Mouse (Mus musculus): ENCODE measurements around the gene Rack1. TPM values are rescaled to one million over a fixed set of nuclear protein-coding genes. Genes with fewer than 3 reads are reported as not detected.

Gene Rack1
- polyA plus RNA-seq, 1 experiment from 2014 or later = 434 TPM

DNA sequence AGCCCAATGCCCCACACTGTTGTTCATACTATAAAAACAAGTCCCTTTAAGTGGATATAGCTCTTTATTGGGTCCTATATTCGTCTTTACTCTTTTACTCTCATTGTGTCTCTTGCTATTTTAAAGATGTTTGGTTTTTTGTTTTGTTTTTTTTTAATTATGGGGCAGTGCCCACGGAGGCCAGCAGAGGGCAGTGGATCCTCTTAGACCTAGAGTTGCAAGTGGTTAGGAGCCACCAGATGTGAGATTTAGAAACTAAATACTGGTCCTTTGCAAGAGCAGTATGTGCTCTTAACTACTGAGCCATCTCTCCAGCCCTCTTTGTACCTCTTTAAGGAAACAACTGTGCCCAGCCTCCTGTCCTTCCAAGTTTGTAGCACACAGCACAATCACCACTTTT lies 28.4 kb upstream of the Rack1 start:
- WGBS = 14% methylated on average over 2 of the region's 2 CpGs
- ATAC-seq = no peak

DNA sequence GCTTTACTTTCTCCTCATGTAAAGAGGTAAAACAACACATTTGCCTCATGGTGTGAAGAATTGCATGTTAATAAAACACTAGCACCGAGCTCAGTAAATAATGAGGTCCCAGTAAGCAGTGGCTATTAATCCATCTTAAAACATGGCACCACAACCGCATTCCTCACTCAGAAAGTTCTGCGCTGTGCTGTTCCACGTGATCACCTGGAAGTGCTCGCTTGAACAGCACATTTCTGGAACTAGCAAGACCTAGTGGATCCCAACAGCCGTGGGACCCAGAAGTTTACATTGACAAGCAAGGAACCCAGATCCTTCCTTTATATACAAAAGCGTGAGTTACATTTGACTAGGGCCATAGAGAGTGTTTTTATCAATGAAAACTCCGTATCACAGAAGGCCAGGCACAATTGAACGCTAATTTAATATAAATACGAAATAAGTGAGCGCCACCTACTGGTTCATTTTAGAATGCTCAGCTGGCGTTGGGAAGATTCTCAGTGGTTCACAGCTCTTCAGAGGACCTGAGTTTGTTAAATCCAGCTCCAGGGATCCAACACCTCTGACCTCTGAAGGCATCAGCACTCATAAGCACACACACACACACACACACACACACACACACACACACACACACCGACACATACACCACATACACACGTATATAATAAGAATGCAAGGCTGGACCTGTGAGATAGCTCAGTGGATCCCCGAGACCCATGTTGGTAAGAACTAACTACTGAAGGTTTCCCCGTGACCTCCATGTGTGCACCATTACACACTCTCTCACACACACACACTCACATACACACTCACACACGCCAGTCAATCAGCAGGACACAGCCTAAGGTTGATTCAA lies 25.5 kb upstream of the Rack1 start:
- ATAC-seq (no peak), DNase-seq (ENCODE audit: low spot score) (peak; percentile 68)
- TF ChIP-seq CTCF (IDR thresholded peaks at IDR 0.05) (peak; percentile 69), EP300 (IDR thresholded peaks at IDR 0.05) (0 out of 2 replicates have a peak, but pooled peaks have one; percentile 24)
- Histone ChIP-seq H3K4me1 (ENCODE audit: insufficient read depth, low read depth, low read length) (no peaks in the 10 kb centered on the region; the same call in 1 of the 2 replicates), H3K4me2 (replicated peaks; ENCODE audit: low read depth, low read length) (no peak overlapping the region), H3K36me3 (ENCODE audit: insufficient read depth, low read length) (no peaks in the 10 kb centered on the region), H3K27ac (ENCODE audit: low read length) (no peak overlapping the region), H3K4me3 (ENCODE audit: low read depth, low read length) (no peak overlapping the region), H3K27me3 (replicated peaks; ENCODE audit: insufficient read depth, low read length) (no peaks in the 10 kb centered on the region), H3K9ac (replicated peaks; ENCODE audit: low read depth) (no peak overlapping the region), H3K9me3 (ENCODE audit: low read length) (no peaks in the 10 kb centered on the region)
- 26% methylated on average over 17 of the region's 17 CpGs for WGBS

More for the DNA sequence above, 28.4 kb upstream of the Rack1 start:
- Histone ChIP-seq H3K4me3 (ENCODE audit: low read depth, low read length) (no peak overlapping the region), H3K27ac (ENCODE audit: low read length) (no peak overlapping the region), H3K9ac (replicated peaks; ENCODE audit: low read depth) (no peak overlapping the region), H3K27me3 (replicated peaks; ENCODE audit: insufficient read depth, low read length) (no peaks in the 10 kb centered on the region), H3K4me1 (ENCODE audit: insufficient read depth, low read depth, low read length) (no peaks in the 10 kb centered on the region; the same call in 1 of the 2 replicates), H3K36me3 (ENCODE audit: insufficient read depth, low read length) (no peaks in the 10 kb centered on the region), H3K9me3 (ENCODE audit: low read length) (no peaks in the 10 kb centered on the region), H3K4me2 (replicated peaks; ENCODE audit: low read depth, low read length) (no peak overlapping the region)
- TF ChIP-seq EP300 (IDR thresholded peaks at IDR 0.05) (no peak), CTCF (IDR thresholded peaks at IDR 0.05) (peak; percentile 72)
- peak; percentile 59 for DNase-seq (ENCODE audit: low spot score)

DNA sequence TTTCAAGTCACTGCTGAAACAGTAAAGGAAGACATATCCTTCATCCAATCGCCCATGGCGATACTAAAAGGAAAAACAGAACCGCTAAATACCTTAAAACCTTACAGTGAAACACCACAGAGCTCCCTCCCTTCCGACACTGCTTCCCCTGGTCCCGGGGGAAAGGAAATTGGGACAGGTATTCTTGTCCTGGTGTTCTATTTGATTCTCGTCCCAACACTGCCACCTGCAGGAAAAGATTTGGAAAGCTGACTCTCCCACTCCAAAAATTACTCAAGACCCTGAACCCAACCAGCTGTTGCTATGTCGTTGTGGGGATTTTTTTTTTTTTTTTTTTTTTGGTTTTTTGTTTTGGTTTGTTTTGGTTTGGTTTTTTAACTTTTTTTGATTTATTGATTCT lies 24.6 kb upstream of the Rack1 start:
- peak; percentile 86 for DNase-seq (ENCODE audit: low spot score)
- TF ChIP-seq EP300 (IDR thresholded peaks at IDR 0.05) (no peak), CTCF (IDR thresholded peaks at IDR 0.05) (peak; percentile 72)
- H3K36me3 ChIP-seq (ENCODE audit: insufficient read depth, low read length) = no peaks in the 10 kb centered on the region
- H3K4me2 ChIP-seq (replicated peaks; ENCODE audit: low read depth, low read length) = no peak overlapping the region
- 1% methylated on average over 7 of the region's 7 CpGs for WGBS
- no peaks in the 10 kb centered on the region; the same call in 1 of the 2 replicates for H3K4me1 ChIP-seq (ENCODE audit: insufficient read depth, low read depth, low read length)
- peak; percentile 70 for ATAC-seq
- H3K27me3 ChIP-seq (replicated peaks; ENCODE audit: insufficient read depth, low read length) = no peaks in the 10 kb centered on the region
- no peak overlapping the region for H3K27ac ChIP-seq (ENCODE audit: low read length)
- no peak overlapping the region for H3K4me3 ChIP-seq (ENCODE audit: low read depth, low read length)
- H3K9me3 ChIP-seq (ENCODE audit: low read length) = no peaks in the 10 kb centered on the region
- no peak overlapping the region for H3K9ac ChIP-seq (replicated peaks; ENCODE audit: low read depth)

DNA sequence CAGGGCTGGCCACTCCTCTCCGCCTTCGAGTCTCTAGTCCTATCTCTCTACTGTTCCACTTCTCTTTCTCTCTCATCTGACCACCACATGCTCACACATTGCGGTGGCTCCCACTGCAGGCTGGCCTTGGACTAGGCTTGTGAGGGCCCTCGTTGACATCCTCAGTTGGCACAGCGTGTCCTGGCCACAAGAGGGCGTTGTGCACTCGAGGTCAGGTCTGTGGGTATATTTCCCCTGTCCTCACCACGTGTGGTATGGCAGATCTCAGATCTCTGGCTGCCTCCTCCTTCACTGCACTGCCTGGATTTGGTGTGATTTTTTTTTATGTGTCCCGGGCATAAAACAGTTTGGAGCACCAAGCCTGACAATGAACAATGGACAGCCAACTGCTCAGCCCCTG lies 23.5 kb upstream of the Rack1 start:
- H3K4me1 ChIP-seq (ENCODE audit: insufficient read depth, low read depth, low read length) = no peaks in the 10 kb centered on the region; the same call in 1 of the 2 replicates
- 47% methylated on average over 9 of the region's 9 CpGs for WGBS
- ATAC-seq (no peak), DNase-seq (ENCODE audit: low spot score) (no peak)
- no peaks in the 10 kb centered on the region for H3K27me3 ChIP-seq (replicated peaks; ENCODE audit: insufficient read depth, low read length)
- no peak overlapping the region for H3K4me2 ChIP-seq (replicated peaks; ENCODE audit: low read depth, low read length)
- no peak overlapping the region for H3K4me3 ChIP-seq (ENCODE audit: low read depth, low read length)
- H3K9ac ChIP-seq (replicated peaks; ENCODE audit: low read depth) = no peak overlapping the region
- H3K27ac ChIP-seq (ENCODE audit: low read length) = no peak overlapping the region
- TF ChIP-seq CTCF (IDR thresholded peaks at IDR 0.05) (peak; percentile 57), EP300 (IDR thresholded peaks at IDR 0.05) (no peak)
- H3K9me3 ChIP-seq (ENCODE audit: low read length) = no peaks in the 10 kb centered on the region
- H3K36me3 ChIP-seq (ENCODE audit: insufficient read depth, low read length) = no peaks in the 10 kb centered on the region

DNA sequence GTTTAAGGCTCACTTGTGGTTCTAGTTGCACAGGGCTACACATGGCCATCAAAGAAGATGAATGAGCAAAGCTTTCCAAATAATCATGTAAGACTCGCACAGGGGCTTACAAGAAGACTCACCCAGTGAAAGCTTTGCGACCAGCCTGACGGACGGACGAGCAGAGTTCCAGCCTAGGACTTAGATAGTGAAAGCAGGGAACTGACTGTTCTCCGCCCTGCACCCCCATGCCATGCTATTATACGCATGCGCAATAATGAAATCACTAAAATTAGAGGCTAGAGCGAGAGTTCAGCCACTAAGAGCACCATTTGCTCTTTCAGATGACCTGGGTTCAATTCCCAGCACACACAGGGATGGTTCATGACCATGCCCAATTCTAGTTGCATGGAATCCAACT lies 22.8 kb upstream of the Rack1 start:
- Histone ChIP-seq H3K27me3 (replicated peaks; ENCODE audit: insufficient read depth, low read length) (no peaks in the 10 kb centered on the region), H3K36me3 (ENCODE audit: insufficient read depth, low read length) (no peaks in the 10 kb centered on the region), H3K9me3 (ENCODE audit: low read length) (no peaks in the 10 kb centered on the region), H3K4me1 (ENCODE audit: insufficient read depth, low read depth, low read length) (no peaks in the 10 kb centered on the region; the same call in 1 of the 2 replicates), H3K4me2 (replicated peaks; ENCODE audit: low read depth, low read length) (no peak overlapping the region), H3K27ac (ENCODE audit: low read length) (no peak overlapping the region), H3K9ac (replicated peaks; ENCODE audit: low read depth) (no peak overlapping the region), H3K4me3 (ENCODE audit: low read depth, low read length) (no peak overlapping the region)
- ATAC-seq (no peak), DNase-seq (ENCODE audit: low spot score) (no peak)
- WGBS = 82% methylated on average over 9 of the region's 9 CpGs
- no peak for TF ChIP-seq CTCF (IDR thresholded peaks at IDR 0.05)
- TF ChIP-seq EP300 (IDR thresholded peaks at IDR 0.05) = no peak

DNA sequence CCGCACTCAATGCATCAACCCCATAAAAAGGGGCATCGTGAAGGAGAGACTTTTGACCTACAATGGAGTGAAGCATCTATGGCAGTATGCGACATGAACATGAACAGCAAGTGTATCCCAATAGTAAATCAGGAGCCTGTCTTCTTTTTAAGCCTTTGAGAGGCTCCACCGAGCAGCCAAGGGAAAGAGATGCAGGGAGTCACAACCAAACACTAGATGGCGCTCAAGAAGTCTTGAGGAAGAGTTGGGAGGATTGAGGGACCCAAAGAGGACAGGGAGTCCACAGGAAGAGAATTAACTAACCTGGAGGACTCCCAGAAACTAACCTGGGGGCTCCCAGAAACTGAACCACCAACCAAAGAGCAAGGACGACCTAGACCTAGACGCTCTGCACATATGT lies 20.7 kb upstream of the Rack1 start:
- DNase-seq (ENCODE audit: low spot score) (peak; percentile 49), ATAC-seq (no peak)
- Histone ChIP-seq H3K36me3 (ENCODE audit: insufficient read depth, low read length) (no peaks in the 10 kb centered on the region), H3K27ac (ENCODE audit: low read length) (no peak overlapping the region), H3K4me1 (ENCODE audit: insufficient read depth, low read depth, low read length) (no peaks in the 10 kb centered on the region; the same call in 1 of the 2 replicates), H3K4me2 (replicated peaks; ENCODE audit: low read depth, low read length) (no peak overlapping the region), H3K4me3 (ENCODE audit: low read depth, low read length) (no peak overlapping the region), H3K27me3 (replicated peaks; ENCODE audit: insufficient read depth, low read length) (no peaks in the 10 kb centered on the region), H3K9me3 (ENCODE audit: low read length) (no peaks in the 10 kb centered on the region), H3K9ac (replicated peaks; ENCODE audit: low read depth) (no peak overlapping the region)
- TF ChIP-seq CTCF (IDR thresholded peaks at IDR 0.05) (peak; percentile 70), EP300 (IDR thresholded peaks at IDR 0.05) (no peak)
- WGBS = 33% methylated on average over 7 of the region's 7 CpGs

Measured in lung, postnatal 0 days (tissue).